9 mouse cellular contexts compared by ENCODE assay signal in the genomic region with DNA sequence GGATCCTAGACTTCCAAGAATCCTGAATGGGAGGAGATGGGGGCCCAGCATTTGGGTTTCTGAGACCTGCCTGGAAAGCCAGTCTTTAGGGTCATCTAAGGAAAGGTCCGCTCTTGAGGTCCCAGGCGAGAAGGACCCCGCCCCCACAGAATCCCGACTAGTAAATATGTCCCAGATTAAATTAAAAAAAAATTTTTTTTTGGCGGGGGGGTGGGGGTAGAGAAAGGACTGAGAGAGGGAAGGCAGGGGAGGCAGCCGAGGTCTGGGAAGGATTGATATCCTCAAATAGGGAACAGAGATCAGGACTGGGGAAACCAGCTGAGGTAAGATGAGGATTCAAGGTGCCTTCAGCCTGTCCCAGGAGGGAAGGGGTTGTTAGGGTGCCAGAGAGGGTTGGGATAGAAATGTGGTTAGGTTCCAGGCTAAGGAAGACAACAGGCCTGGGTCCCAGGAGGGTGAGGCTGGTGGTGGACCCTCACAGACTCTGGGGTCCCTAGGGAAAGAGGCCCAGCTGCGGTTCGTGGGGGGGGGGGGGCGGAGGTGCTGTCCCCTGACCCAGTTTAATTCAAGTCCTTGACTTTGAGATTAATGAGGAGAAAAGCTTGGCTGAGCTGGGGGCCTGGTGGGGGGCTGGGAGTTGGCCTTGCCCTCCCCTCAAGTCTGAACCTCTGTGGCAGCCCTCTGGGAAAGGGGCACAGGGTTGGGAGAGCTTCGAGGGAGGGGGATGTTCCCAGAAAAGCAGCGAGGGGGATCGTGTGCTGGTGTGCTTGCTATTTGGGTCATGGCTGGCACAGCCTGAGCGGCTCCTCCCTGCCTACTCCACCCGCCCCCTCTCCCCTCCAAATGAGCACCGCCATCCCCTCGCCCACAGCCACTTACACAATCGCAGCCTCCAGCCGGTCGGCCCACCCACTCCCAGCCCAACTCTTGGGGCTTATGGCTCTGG. TPM values are rescaled to one million over a fixed set of nuclear protein-coding genes. Genes with fewer than 3 reads are reported as not detected.
DNase-seq lines count a peak whose midpoint lies in the region; ATAC-seq lines count a peak whose summit lies in the region.
"Had no signal": no experiment of that assay in that cellular context is flagged by ENCODE, and none has a peak within 500 bp of the region (broad histone marks: within the 10 kb centered on the region; RNA-seq: fewer than 3 reads in every experiment).

No protein-coding gene starts in this region.

- H3K4me2 ChIP-seq in hindbrain, embryonic 12.5 days (replicated peaks) = peak overlapping the region; percentile 73
- peak overlapping the region; percentile 73 for H3K4me2 ChIP-seq in midbrain, embryonic 14.5 days (ENCODE audit: low read length)

- DNase-seq in heart, adult 11 months = peak; percentile 85
- DNase-seq in heart, adult 9 months (ENCODE audit: low spot score in 2 of 2) = no peak
- DNase-seq in brain, adult 2 months (ENCODE audit: low read depth, low spot score) = peak; percentile 86
- peak; percentile 70 for DNase-seq in midbrain, embryonic 14.5 days
- no peak for DNase-seq in adrenal gland, adult 8-10 months
- no peak for DNase-seq in kidney, adult 9 months
- no peak for DNase-seq in lung, postnatal 25 days (ENCODE audit: low spot score)
- DNase-seq: liver, embryonic 13.5 days had no signal

- H3K9me3 ChIP-seq in hindbrain, embryonic 12.5 days (replicated peaks) = no peaks in the 10 kb centered on the region
- no peaks in the 10 kb centered on the region for H3K9me3 ChIP-seq in midbrain, embryonic 14.5 days (ENCODE audit: control insufficient read depth, low read length)
- H3K9me3 ChIP-seq: liver, embryonic 13.5 days had no signal

- H3K9ac ChIP-seq in hindbrain, embryonic 12.5 days = peak overlapping the region; percentile 86
- peak overlapping the region; percentile 79 for H3K9ac ChIP-seq in midbrain, embryonic 14.5 days (replicated peaks; ENCODE audit: low read length)
- H3K9ac ChIP-seq: liver, embryonic 13.5 days had no signal

- peak; percentile 12 for ATAC-seq in hindbrain, embryonic 12.5 days (ENCODE audit: low FRiP score)
- ATAC-seq in midbrain, embryonic 14.5 days (ENCODE audit: low FRiP score, low TSS enrichment) = 0 out of 2 replicates have a peak, but pooled peaks have one; percentile 1

- peaks cover 11% of the 10 kb centered on the region; the same call in 1 of the 2 replicates for H3K27me3 ChIP-seq in hindbrain, embryonic 12.5 days
- H3K27me3 ChIP-seq in midbrain, embryonic 14.5 days (ENCODE audit: control insufficient read depth, insufficient read depth, low read length) = no peaks in the 10 kb centered on the region

- peak overlapping the region; percentile 59 for H3K4me3 ChIP-seq in hindbrain, embryonic 12.5 days
- H3K4me3 ChIP-seq in midbrain, embryonic 14.5 days (replicated peaks; ENCODE audit: low read depth, low read length) = peak overlapping the region; percentile 69

- H3K4me1 ChIP-seq in hindbrain, embryonic 12.5 days = peaks cover 60% of the 10 kb centered on the region
- peaks cover 46% of the 10 kb centered on the region for H3K4me1 ChIP-seq in midbrain, embryonic 14.5 days (ENCODE audit: control insufficient read depth, insufficient read depth, low read length)

- H3K36me3 ChIP-seq in hindbrain, embryonic 12.5 days = no peaks in the 10 kb centered on the region
- H3K36me3 ChIP-seq in midbrain, embryonic 14.5 days (ENCODE audit: control insufficient read depth, insufficient read depth, low read length) = 0 out of 2 replicates have a peak, but pooled peaks cover 2% of the 10 kb centered on the region
- H3K36me3 ChIP-seq: liver, embryonic 13.5 days had no signal

- peak overlapping the region; percentile 92 for H3K27ac ChIP-seq in hindbrain, embryonic 12.5 days
- peak overlapping the region; percentile 77 for H3K27ac ChIP-seq in midbrain, embryonic 14.5 days (replicated peaks; ENCODE audit: low read depth, low read length)
- H3K27ac ChIP-seq: liver, embryonic 13.5 days had no signal

- WGBS in hindbrain, embryonic 12.5 days = 9% methylated on average over 15 of the region's 19 CpGs
- WGBS in midbrain, embryonic 14.5 days = 7% methylated on average over 18 of the region's 19 CpGs

RNA-seq across cellular contexts. Expression of a gene that starts 1.0 kb away (rescaled TPM):
- 108 and 110 TPM in 2 replicates for polyA plus RNA-seq in hindbrain, embryonic 12.5 days (2016; fragmentation: Nextera tagmentation; extraction: Ambion mirVana)
- 104 and 112 TPM in 2 replicates for polyA plus RNA-seq in midbrain, embryonic 14.5 days (2014; fragmentation: Nextera tagmentation; extraction: Ambion mirVana)
- 1 to 10 TPM in 3 of 4 experiments, under 1 TPM in 1; 0.80 to 2.0 (median 1.6) TPM for total RNA-seq in adrenal gland, adult 8-10 months (2022)

RNA-seq across cellular contexts. Expression of a gene that starts 16.6 kb away (rescaled TPM):
- polyA plus RNA-seq in hindbrain, embryonic 12.5 days (2016; fragmentation: Nextera tagmentation; extraction: Ambion mirVana) = 115 and 118 TPM in 2 replicates
- polyA plus RNA-seq in midbrain, embryonic 14.5 days (2014; fragmentation: Nextera tagmentation; extraction: Ambion mirVana) = 68.4 and 77.3 TPM in 2 replicates
- 100 to 1,000 TPM in 3 of 4 experiments, 10 to 100 TPM in 1; 83.9 to 238 (median 155) TPM for total RNA-seq in adrenal gland, adult 8-10 months (2022)

RNA-seq across cellular contexts. Expression of a gene that starts 29.9 kb away (rescaled TPM):
- polyA plus RNA-seq in hindbrain, embryonic 12.5 days (2016; fragmentation: Nextera tagmentation; extraction: Ambion mirVana) = 3.6 and 4.3 TPM in 2 replicates
- 3.4 and 4.8 TPM in 2 replicates for polyA plus RNA-seq in midbrain, embryonic 14.5 days (2014; fragmentation: Nextera tagmentation; extraction: Ambion mirVana)
- total RNA-seq in adrenal gland, adult 8-10 months (2022) = 10 to 100 TPM in 3 of 4 experiments, 1 to 10 TPM in 1; 9.7 to 13.0 (median 11.5) TPM

RNA-seq across cellular contexts. Expression of a gene that starts 44.4 kb away (rescaled TPM):
- 24.2 and 25.7 TPM in 2 replicates for polyA plus RNA-seq in hindbrain, embryonic 12.5 days (2016; fragmentation: Nextera tagmentation; extraction: Ambion mirVana)
- 3.1 and 5.3 TPM in 2 replicates for polyA plus RNA-seq in midbrain, embryonic 14.5 days (2014; fragmentation: Nextera tagmentation; extraction: Ambion mirVana)
- total RNA-seq in adrenal gland, adult 8-10 months (2022) = 10 to 100 TPM; 26.9 to 41.0 (median 37.1) TPM

RNA-seq across cellular contexts. Expression of a gene that starts 57.2 kb away (rescaled TPM):
- 1.8 and 2.4 TPM in 2 replicates for polyA plus RNA-seq in hindbrain, embryonic 12.5 days (2016; fragmentation: Nextera tagmentation; extraction: Ambion mirVana)
- polyA plus RNA-seq in midbrain, embryonic 14.5 days (2014; fragmentation: Nextera tagmentation; extraction: Ambion mirVana) = 1.5 and 2.8 TPM in 2 replicates
- total RNA-seq in adrenal gland, adult 8-10 months (2022) = 10 to 100 TPM in 1 of 4 experiments, 1 to 10 TPM in 3; 2.4 to 13.3 (median 4.8) TPM

Comparison
In these comparisons a context has a peak if more than half of its experiments do, and no peak if none do; other contexts are left out.
1. DNase-seq: peak in heart, adult 11 months (single experiment), brain, adult 2 months (single experiment) and midbrain, embryonic 14.5 days (single experiment); none in heart, adult 9 months (0 of 2), adrenal gland, adult 8-10 months (single experiment), kidney, adult 9 months (single experiment) and lung, postnatal 25 days (single experiment).